Mouse (Mus musculus): Measurements from ENCODE around the gene Sars.

Gene Sars

GRCm38 (mm10) chr3:108432542-108433187 is 12.3 kb downstream of the Sars start:
- in situ Hi-C loops (cut with MboI; ENCODE audit: low pct_unique_long_range_greater_than_20kb in 1 of 2, low sequenced_read_pairs in 2 of 2, unreplicated experiment in 1 of 2), result no loop called here

- in situ Hi-C loops (cut with MboI; ENCODE audit: low pct_unique_long_range_greater_than_20kb in 1 of 2, low sequenced_read_pairs in 2 of 2, unreplicated experiment in 1 of 2), result no loop called here
Measured at GRCm38 (mm10) chr3:108425624-108426018, 19.4 kb downstream of the Sars start.

- in situ Hi-C loops (cut with MboI; ENCODE audit: low pct_unique_long_range_greater_than_20kb in 1 of 2, low sequenced_read_pairs in 2 of 2, unreplicated experiment in 1 of 2), result no loop called here
Measured at GRCm38 (mm10) chr3:108424944-108425623, 19.9 kb downstream of the Sars start.

GRCm38 (mm10) chr3:108423844-108424801 is 20.9 kb downstream of the Sars start:
- in situ Hi-C loops (cut with MboI; ENCODE audit: low pct_unique_long_range_greater_than_20kb in 1 of 2, low sequenced_read_pairs in 2 of 2, unreplicated experiment in 1 of 2), result no loop called here

GRCm38 (mm10) chr3:108423006-108423405 is 22.0 kb downstream of the Sars start:
- in situ Hi-C loops (cut with MboI; ENCODE audit: low pct_unique_long_range_greater_than_20kb in 1 of 2, low sequenced_read_pairs in 2 of 2, unreplicated experiment in 1 of 2), result no loop called here

GRCm38 (mm10) chr3:108415831-108416223 is 29.2 kb downstream of the Sars start:
- in situ Hi-C loops (cut with MboI; ENCODE audit: low pct_unique_long_range_greater_than_20kb in 1 of 2, low sequenced_read_pairs in 2 of 2, unreplicated experiment in 1 of 2), result no loop called here

- in situ Hi-C loops (cut with MboI; ENCODE audit: low pct_unique_long_range_greater_than_20kb in 1 of 2, low sequenced_read_pairs in 2 of 2, unreplicated experiment in 1 of 2), result no loop called here
Measured at GRCm38 (mm10) chr3:108414857-108415830, 29.9 kb downstream of the Sars start, which contains the start of gene Celsr2. Celsr2 (minus strand) TSS chr3:108415552.

- in situ Hi-C loops (cut with MboI; ENCODE audit: low pct_unique_long_range_greater_than_20kb in 1 of 2, low sequenced_read_pairs in 2 of 2, unreplicated experiment in 1 of 2), result no loop called here
Measured at GRCm38 (mm10) chr3:108413634-108414360, 31.2 kb downstream of the Sars start.

- in situ Hi-C loops (cut with MboI; ENCODE audit: low pct_unique_long_range_greater_than_20kb in 1 of 2, low sequenced_read_pairs in 2 of 2, unreplicated experiment in 1 of 2), result no loop called here
Measured at GRCm38 (mm10) chr3:108411754-108412121, 33.3 kb downstream of the Sars start.

GRCm38 (mm10) chr3:108411026-108411753 is 33.8 kb downstream of the Sars start:
- in situ Hi-C loops (cut with MboI; ENCODE audit: low pct_unique_long_range_greater_than_20kb in 1 of 2, low sequenced_read_pairs in 2 of 2, unreplicated experiment in 1 of 2), result no loop called here

GRCm38 (mm10) chr3:108410359-108410714 is 34.7 kb downstream of the Sars start:
- in situ Hi-C loops (cut with MboI; ENCODE audit: low pct_unique_long_range_greater_than_20kb in 1 of 2, low sequenced_read_pairs in 2 of 2, unreplicated experiment in 1 of 2), result no loop called here

GRCm38 (mm10) chr3:108409656-108410358 is 35.2 kb downstream of the Sars start:
- in situ Hi-C loops (cut with MboI; ENCODE audit: low pct_unique_long_range_greater_than_20kb in 1 of 2, low sequenced_read_pairs in 2 of 2, unreplicated experiment in 1 of 2), result no loop called here

- in situ Hi-C loops (cut with MboI; ENCODE audit: low pct_unique_long_range_greater_than_20kb in 1 of 2, low sequenced_read_pairs in 2 of 2, unreplicated experiment in 1 of 2), result no loop called here
Measured at GRCm38 (mm10) chr3:108408517-108409008, 36.4 kb downstream of the Sars start.

GRCm38 (mm10) chr3:108406306-108406885 is 38.6 kb downstream of the Sars start:
- in situ Hi-C loops (cut with MboI; ENCODE audit: low pct_unique_long_range_greater_than_20kb in 1 of 2, low sequenced_read_pairs in 2 of 2, unreplicated experiment in 1 of 2), result no loop called here

- in situ Hi-C loops (cut with MboI; ENCODE audit: low pct_unique_long_range_greater_than_20kb in 1 of 2, low sequenced_read_pairs in 2 of 2, unreplicated experiment in 1 of 2), result no loop called here
Measured at GRCm38 (mm10) chr3:108405536-108406305, 39.3 kb downstream of the Sars start.

Measured in mouse embryonic stem cell (cell line).